Mouse (Mus musculus): Measurements from ENCODE around the gene Thoc3. TPM values are rescaled to one million over a fixed set of nuclear protein-coding genes. Genes with fewer than 3 reads are reported as not detected.
A peak's percentile ranks its signal among the peaks of the same experiment; 100 is the strongest.

Thoc3 gene
- polyA plus RNA-seq, 1 experiment from 2014 or later = 132 TPM

- Histone ChIP-seq H3K4me2 (replicated peaks; ENCODE audit: low read depth, low read length) (no peak overlapping the region), H3K4me1 (ENCODE audit: control insufficient read depth, insufficient read depth, low read length) (no peaks in the 10 kb centered on the region), H3K27me3 (ENCODE audit: control insufficient read depth, insufficient read depth, low read length) (no peaks in the 10 kb centered on the region), H3K9me3 (ENCODE audit: control insufficient read depth, low read depth, low read length) (no peaks in the 10 kb centered on the region), H3K9ac (replicated peaks; ENCODE audit: low read depth, low read length) (no peak overlapping the region), H3K36me3 (ENCODE audit: control insufficient read depth, insufficient read depth, low read length) (no peaks in the 10 kb centered on the region), H3K27ac (ENCODE audit: low read length) (no peak overlapping the region), H3K4me3 (ENCODE audit: low read depth, low read length) (no peak overlapping the region)
- 56% methylated on average over 5 of the region's 5 CpGs for WGBS
- ATAC-seq (ENCODE audit: insufficient number of reproducible peaks, insufficient read depth, low FRiP score, low read depth) = no peak
Measured at GRCm38 (mm10) chr13:54436666-54437065, 32.0 kb downstream of the Thoc3 start.

- Histone ChIP-seq H3K27ac (ENCODE audit: low read length) (no peak overlapping the region), H3K36me3 (ENCODE audit: control insufficient read depth, insufficient read depth, low read length) (no peaks in the 10 kb centered on the region), H3K9ac (replicated peaks; ENCODE audit: low read depth, low read length) (no peak overlapping the region), H3K4me2 (replicated peaks; ENCODE audit: low read depth, low read length) (no peak overlapping the region), H3K9me3 (ENCODE audit: control insufficient read depth, low read depth, low read length) (no peaks in the 10 kb centered on the region), H3K4me1 (ENCODE audit: control insufficient read depth, insufficient read depth, low read length) (peaks cover 4% of the 10 kb centered on the region; the same call in 1 of the 2 replicates), H3K27me3 (ENCODE audit: control insufficient read depth, insufficient read depth, low read length) (no peaks in the 10 kb centered on the region), H3K4me3 (ENCODE audit: low read depth, low read length) (no peak overlapping the region)
- WGBS = 84% methylated on average over 9 of the region's 9 CpGs
- no peak for ATAC-seq (ENCODE audit: insufficient number of reproducible peaks, insufficient read depth, low FRiP score, low read depth)
Measured at GRCm38 (mm10) chr13:54431161-54431560, 37.5 kb downstream of the Thoc3 start.

GRCm38 (mm10) chr13:54430051-54430450, 38.6 kb downstream of the Thoc3 start:
- ATAC-seq (ENCODE audit: insufficient number of reproducible peaks, insufficient read depth, low FRiP score, low read depth) = no peak
- H3K36me3 ChIP-seq (ENCODE audit: control insufficient read depth, insufficient read depth, low read length) = no peaks in the 10 kb centered on the region
- no peak overlapping the region for H3K4me2 ChIP-seq (replicated peaks; ENCODE audit: low read depth, low read length)
- no peak overlapping the region for H3K27ac ChIP-seq (ENCODE audit: low read length)
- no peaks in the 10 kb centered on the region for H3K9me3 ChIP-seq (ENCODE audit: control insufficient read depth, low read depth, low read length)
- no peak overlapping the region for H3K4me3 ChIP-seq (ENCODE audit: low read depth, low read length)
- H3K4me1 ChIP-seq (ENCODE audit: control insufficient read depth, insufficient read depth, low read length) = peaks cover 10% of the 10 kb centered on the region
- WGBS = 31% methylated on average over 2 of the region's 2 CpGs
- no peaks in the 10 kb centered on the region for H3K27me3 ChIP-seq (ENCODE audit: control insufficient read depth, insufficient read depth, low read length)
- no peak overlapping the region for H3K9ac ChIP-seq (replicated peaks; ENCODE audit: low read depth, low read length)

- Histone ChIP-seq H3K27me3 (ENCODE audit: control insufficient read depth, insufficient read depth, low read length) (no peaks in the 10 kb centered on the region), H3K4me3 (ENCODE audit: low read depth, low read length) (no peak overlapping the region), H3K9me3 (ENCODE audit: control insufficient read depth, low read depth, low read length) (no peaks in the 10 kb centered on the region), H3K9ac (replicated peaks; ENCODE audit: low read depth, low read length) (no peak overlapping the region), H3K27ac (ENCODE audit: low read length) (no peak overlapping the region), H3K36me3 (ENCODE audit: control insufficient read depth, insufficient read depth, low read length) (no peaks in the 10 kb centered on the region), H3K4me1 (ENCODE audit: control insufficient read depth, insufficient read depth, low read length) (peaks cover 11% of the 10 kb centered on the region), H3K4me2 (replicated peaks; ENCODE audit: low read depth, low read length) (no peak overlapping the region)
- no peak for ATAC-seq (ENCODE audit: insufficient number of reproducible peaks, insufficient read depth, low FRiP score, low read depth)
- WGBS = 72% methylated on average over 3 of the region's 3 CpGs
Measured at GRCm38 (mm10) chr13:54428771-54429170, 39.9 kb downstream of the Thoc3 start.

- H3K4me3 ChIP-seq (ENCODE audit: low read depth, low read length) = no peak overlapping the region
- H3K36me3 ChIP-seq (ENCODE audit: control insufficient read depth, insufficient read depth, low read length) = no peaks in the 10 kb centered on the region
- no peak overlapping the region for H3K4me2 ChIP-seq (replicated peaks; ENCODE audit: low read depth, low read length)
- ATAC-seq (ENCODE audit: insufficient number of reproducible peaks, insufficient read depth, low FRiP score, low read depth) = no peak
- no peak overlapping the region for H3K9ac ChIP-seq (replicated peaks; ENCODE audit: low read depth, low read length)
- 0 out of 2 replicates have a peak overlapping the region, but pooled peaks have one; percentile 13 for H3K27ac ChIP-seq (ENCODE audit: low read length)
- no peaks in the 10 kb centered on the region for H3K27me3 ChIP-seq (ENCODE audit: control insufficient read depth, insufficient read depth, low read length)
- peaks cover 11% of the 10 kb centered on the region for H3K4me1 ChIP-seq (ENCODE audit: control insufficient read depth, insufficient read depth, low read length)
- WGBS = 71% methylated on average over 10 of the region's 10 CpGs
- H3K9me3 ChIP-seq (ENCODE audit: control insufficient read depth, low read depth, low read length) = no peaks in the 10 kb centered on the region
Measured at GRCm38 (mm10) chr13:54426781-54427655, 41.6 kb downstream of the Thoc3 start.

GRCm38 (mm10) chr13:54425269-54425668, 43.4 kb downstream of the Thoc3 start:
- no peak overlapping the region for H3K4me2 ChIP-seq (replicated peaks; ENCODE audit: low read depth, low read length)
- peak; percentile 98 for ATAC-seq (ENCODE audit: insufficient number of reproducible peaks, insufficient read depth, low FRiP score, low read depth)
- H3K36me3 ChIP-seq (ENCODE audit: control insufficient read depth, insufficient read depth, low read length) = no peaks in the 10 kb centered on the region
- no peaks in the 10 kb centered on the region for H3K9me3 ChIP-seq (ENCODE audit: control insufficient read depth, low read depth, low read length)
- H3K9ac ChIP-seq (replicated peaks; ENCODE audit: low read depth, low read length) = no peak overlapping the region
- H3K4me1 ChIP-seq (ENCODE audit: control insufficient read depth, insufficient read depth, low read length) = peaks cover 11% of the 10 kb centered on the region
- H3K27me3 ChIP-seq (ENCODE audit: control insufficient read depth, insufficient read depth, low read length) = no peaks in the 10 kb centered on the region
- peak overlapping the region; percentile 92 for H3K27ac ChIP-seq (ENCODE audit: low read length)
- H3K4me3 ChIP-seq (ENCODE audit: low read depth, low read length) = no peak overlapping the region
- 12% methylated on average over 2 of the region's 2 CpGs for whole genome bisulfite sequencing

- no peak overlapping the region for H3K9ac ChIP-seq (replicated peaks; ENCODE audit: low read depth, low read length)
- no peaks in the 10 kb centered on the region for H3K36me3 ChIP-seq (ENCODE audit: control insufficient read depth, insufficient read depth, low read length)
- ATAC-seq (ENCODE audit: insufficient number of reproducible peaks, insufficient read depth, low FRiP score, low read depth) = no peak
- H3K27ac ChIP-seq (ENCODE audit: low read length) = no peak overlapping the region
- no peaks in the 10 kb centered on the region for H3K9me3 ChIP-seq (ENCODE audit: control insufficient read depth, low read depth, low read length)
- no peak overlapping the region for H3K4me2 ChIP-seq (replicated peaks; ENCODE audit: low read depth, low read length)
- peaks cover 3% of the 10 kb centered on the region for H3K4me1 ChIP-seq (ENCODE audit: control insufficient read depth, insufficient read depth, low read length)
- 75% methylated on average over 12 of the region's 12 CpGs for WGBS
- no peak overlapping the region for H3K4me3 ChIP-seq (ENCODE audit: low read depth, low read length)
- no peaks in the 10 kb centered on the region for H3K27me3 ChIP-seq (ENCODE audit: control insufficient read depth, insufficient read depth, low read length)
Measured at GRCm38 (mm10) chr13:54420226-54420625, 48.4 kb downstream of the Thoc3 start.

GRCm38 (mm10) chr13:54418781-54419327, 49.8 kb downstream of the Thoc3 start:
- WGBS = 63% methylated on average over 10 of the region's 10 CpGs
- no peak for ATAC-seq (ENCODE audit: insufficient number of reproducible peaks, insufficient read depth, low FRiP score, low read depth)
- H3K9ac ChIP-seq (replicated peaks; ENCODE audit: low read depth, low read length) = no peak overlapping the region

More at GRCm38 (mm10) chr13:54418781-54419327, 49.8 kb downstream of the Thoc3 start:
- no peak overlapping the region for H3K4me2 ChIP-seq (replicated peaks; ENCODE audit: low read depth, low read length)
- no peak overlapping the region for H3K4me3 ChIP-seq (ENCODE audit: low read depth, low read length)
- H3K27ac ChIP-seq (ENCODE audit: low read length) = no peak overlapping the region
- no peaks in the 10 kb centered on the region for H3K27me3 ChIP-seq (ENCODE audit: control insufficient read depth, insufficient read depth, low read length)
- H3K36me3 ChIP-seq (ENCODE audit: control insufficient read depth, insufficient read depth, low read length) = no peaks in the 10 kb centered on the region
- no peaks in the 10 kb centered on the region for H3K4me1 ChIP-seq (ENCODE audit: control insufficient read depth, insufficient read depth, low read length)
- no peaks in the 10 kb centered on the region for H3K9me3 ChIP-seq (ENCODE audit: control insufficient read depth, low read depth, low read length)
